Mouse (Mus musculus): ENCODE measurements around the gene Unc79. TPM values are rescaled to one million over a fixed set of nuclear protein-coding genes. Genes with fewer than 3 reads are reported as not detected.
A peak's percentile ranks its signal among the peaks of the same experiment; 100 is the strongest.

Gene Unc79
- polyA plus RNA-seq, 1 experiment from 2014 or later: 2.6 TPM

DNA sequence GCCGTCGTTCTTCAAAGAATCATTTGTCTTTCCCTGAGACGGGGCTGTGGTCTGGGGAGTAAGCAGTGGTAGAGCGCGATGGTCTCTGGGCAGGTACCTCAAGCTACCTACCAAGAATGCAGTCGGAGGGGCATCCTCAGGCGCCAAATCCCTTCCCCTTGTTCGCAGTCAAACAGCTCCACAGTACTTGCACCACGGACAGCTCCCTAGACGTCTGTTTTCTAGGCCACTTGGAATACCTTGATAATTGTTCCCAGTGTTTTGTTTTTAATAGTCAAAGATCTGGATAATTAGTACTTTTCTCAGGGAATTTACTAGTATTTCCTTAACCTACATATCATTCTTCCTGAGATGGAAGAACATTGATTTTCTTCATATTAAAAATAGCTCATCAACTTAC is 833 bp upstream of the Unc79 start:
- H3K4me3 ChIP-seq (ENCODE audit: low read depth, low read length): no peak overlapping the region
- WGBS: 28% methylated on average over 10 of the region's 10 CpGs
- H3K27ac ChIP-seq (ENCODE audit: low read depth, low read length): no peak overlapping the region
- no peaks in the 10 kb centered on the region for H3K27me3 ChIP-seq (ENCODE audit: control insufficient read depth, insufficient read depth, low read length)
- H3K9me3 ChIP-seq (ENCODE audit: control insufficient read depth, low read length): no peaks in the 10 kb centered on the region
- no peak overlapping the region for H3K4me2 ChIP-seq
- DNase-seq (ENCODE audit: low spot score, missing footprints): peak; percentile 54
- no peak overlapping the region for H3K9ac ChIP-seq (ENCODE audit: low read length)
- no peak for ATAC-seq (ENCODE audit: low FRiP score)
- H3K4me1 ChIP-seq (ENCODE audit: control insufficient read depth, insufficient read depth, low read length): peaks cover 4% of the 10 kb centered on the region; the same call in 1 of the 2 replicates
- H3K36me3 ChIP-seq (ENCODE audit: control insufficient read depth, insufficient read depth, low read length): no peaks in the 10 kb centered on the region

DNA sequence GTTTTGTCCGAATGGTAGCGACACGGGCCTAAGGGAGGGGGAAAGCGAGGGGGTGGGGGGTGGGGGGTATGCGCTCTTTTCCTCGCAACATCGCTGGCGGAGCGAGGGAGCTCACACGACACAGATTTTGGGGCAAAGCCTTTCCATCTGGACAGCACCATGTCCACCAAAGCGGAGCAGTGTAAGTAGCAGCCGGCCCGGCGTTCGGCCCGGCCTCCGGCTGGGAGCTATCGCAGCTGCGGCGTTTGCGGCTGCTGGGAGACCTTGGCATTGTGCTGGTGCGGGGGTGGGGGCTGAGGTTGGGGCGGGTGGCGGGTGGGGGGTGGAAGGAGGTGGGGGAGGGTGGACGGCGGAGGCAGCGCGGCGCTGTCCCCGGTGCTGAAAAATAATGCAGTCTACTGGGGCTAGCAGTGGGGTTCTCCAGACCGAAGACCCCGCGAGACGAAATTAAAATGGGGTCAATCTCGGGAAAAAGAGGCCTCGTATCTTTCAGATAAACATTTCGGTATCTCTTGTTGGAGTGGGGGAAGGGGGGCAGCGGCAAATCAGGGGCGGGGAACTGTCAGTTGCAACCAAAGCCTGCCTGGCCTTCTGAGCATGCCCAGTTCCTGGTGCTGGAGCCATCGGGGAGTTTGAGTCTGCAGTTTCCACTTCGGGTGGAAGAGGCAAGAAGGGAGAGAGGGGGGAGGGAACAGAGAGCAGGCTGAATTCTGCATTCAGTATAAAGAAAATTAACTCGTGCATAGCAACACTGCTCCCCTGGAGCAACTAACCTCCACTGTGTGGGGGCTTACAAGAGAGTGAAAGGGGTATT is 943 bp downstream of the Unc79 start:
- Histone ChIP-seq H3K9ac (ENCODE audit: low read length) (peak overlapping the region; percentile 59), H3K27ac (ENCODE audit: low read depth, low read length) (peak overlapping the region; percentile 87), H3K9me3 (ENCODE audit: control insufficient read depth, low read length) (no peaks in the 10 kb centered on the region), H3K27me3 (ENCODE audit: control insufficient read depth, insufficient read depth, low read length) (no peaks in the 10 kb centered on the region), H3K36me3 (ENCODE audit: control insufficient read depth, insufficient read depth, low read length) (no peaks in the 10 kb centered on the region), H3K4me1 (ENCODE audit: control insufficient read depth, insufficient read depth, low read length) (peaks cover 4% of the 10 kb centered on the region; the same call in 1 of the 2 replicates), H3K4me2 (peak overlapping the region; percentile 91), H3K4me3 (ENCODE audit: low read depth, low read length) (peak overlapping the region; percentile 56)
- WGBS: 1% methylated on average over 41 of the region's 42 CpGs
- peak; percentile 97 for DNase-seq (ENCODE audit: low spot score, missing footprints)
- peak; percentile 89 for ATAC-seq (ENCODE audit: low FRiP score)

DNA sequence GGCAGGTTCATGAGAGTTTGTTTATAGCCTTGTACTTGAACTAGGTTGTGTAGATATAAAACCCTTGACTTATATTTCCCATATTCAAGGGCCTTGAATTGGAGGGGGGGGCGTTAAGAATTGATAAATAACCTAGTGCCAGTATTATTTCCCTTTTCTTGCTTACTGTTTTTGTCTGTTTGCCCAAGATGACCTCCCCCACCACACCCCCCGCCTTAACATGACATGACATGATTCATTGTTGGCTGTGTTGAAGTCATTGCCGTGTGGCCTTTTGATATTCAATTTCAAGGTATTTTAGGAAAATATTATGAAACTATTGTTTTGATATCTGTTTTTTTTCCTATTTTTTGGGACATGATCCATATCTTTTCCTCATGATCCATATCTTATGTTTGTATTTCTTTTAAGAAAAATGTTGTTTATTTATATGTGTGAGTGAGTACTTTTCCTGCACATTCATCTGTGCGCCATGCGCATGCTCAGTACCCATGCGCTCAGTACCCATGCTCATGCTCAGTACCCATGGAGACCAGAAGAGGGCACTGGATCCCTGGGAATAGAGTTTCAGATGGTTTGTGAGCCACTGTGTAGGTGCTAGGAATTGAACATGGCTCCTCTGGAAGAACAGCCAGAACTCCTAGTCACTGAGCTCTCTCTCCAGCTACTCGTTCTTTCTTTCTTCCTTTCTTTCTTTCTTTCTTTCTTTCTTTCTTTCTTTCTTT is 11.6 kb downstream of the Unc79 start:
- Histone ChIP-seq H3K27me3 (ENCODE audit: control insufficient read depth, insufficient read depth, low read length) (no peaks in the 10 kb centered on the region), H3K4me2 (no peak overlapping the region), H3K27ac (ENCODE audit: low read depth, low read length) (no peak overlapping the region), H3K36me3 (ENCODE audit: control insufficient read depth, insufficient read depth, low read length) (no peaks in the 10 kb centered on the region), H3K9me3 (ENCODE audit: control insufficient read depth, low read length) (no peaks in the 10 kb centered on the region), H3K4me1 (ENCODE audit: control insufficient read depth, insufficient read depth, low read length) (peaks cover 2% of the 10 kb centered on the region; the same call in 1 of the 2 replicates), H3K9ac (ENCODE audit: low read length) (no peak overlapping the region), H3K4me3 (ENCODE audit: low read depth, low read length) (no peak overlapping the region)
- no peak for ATAC-seq (ENCODE audit: low FRiP score)
- DNase-seq (ENCODE audit: low spot score, missing footprints): no peak
- 92% methylated on average over 7 of the region's 7 CpGs for WGBS

DNA sequence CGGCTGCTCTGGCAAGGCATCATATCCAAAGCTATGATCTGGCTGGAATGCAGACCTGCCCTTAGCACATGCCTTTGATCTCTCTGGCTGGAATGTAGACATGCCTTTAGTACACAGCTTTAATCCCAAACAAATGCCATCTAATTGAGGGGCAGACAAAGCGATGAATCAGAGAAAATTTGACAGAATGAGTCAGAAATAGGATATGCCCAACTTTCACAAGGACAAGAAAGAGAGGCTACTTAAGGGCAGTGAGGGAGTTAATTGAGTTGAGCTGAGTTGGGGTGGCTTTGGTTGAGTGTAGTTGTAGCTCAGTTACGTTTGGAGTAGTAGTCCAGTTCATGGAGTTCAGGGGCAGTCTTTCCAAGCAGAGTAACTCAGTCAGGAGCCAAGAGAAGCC is 12.4 kb downstream of the Unc79 start:
- no peak for DNase-seq (ENCODE audit: low spot score, missing footprints)
- Histone ChIP-seq H3K4me1 (ENCODE audit: control insufficient read depth, insufficient read depth, low read length) (peaks cover 2% of the 10 kb centered on the region; the same call in 1 of the 2 replicates), H3K27ac (ENCODE audit: low read depth, low read length) (no peak overlapping the region), H3K4me3 (ENCODE audit: low read depth, low read length) (no peak overlapping the region), H3K9ac (ENCODE audit: low read length) (no peak overlapping the region), H3K9me3 (ENCODE audit: control insufficient read depth, low read length) (no peaks in the 10 kb centered on the region), H3K4me2 (no peak overlapping the region), H3K36me3 (ENCODE audit: control insufficient read depth, insufficient read depth, low read length) (no peaks in the 10 kb centered on the region), H3K27me3 (ENCODE audit: control insufficient read depth, insufficient read depth, low read length) (no peaks in the 10 kb centered on the region)
- WGBS: 71% methylated on average over 3 of the region's 3 CpGs
- ATAC-seq (ENCODE audit: low FRiP score): no peak

DNA sequence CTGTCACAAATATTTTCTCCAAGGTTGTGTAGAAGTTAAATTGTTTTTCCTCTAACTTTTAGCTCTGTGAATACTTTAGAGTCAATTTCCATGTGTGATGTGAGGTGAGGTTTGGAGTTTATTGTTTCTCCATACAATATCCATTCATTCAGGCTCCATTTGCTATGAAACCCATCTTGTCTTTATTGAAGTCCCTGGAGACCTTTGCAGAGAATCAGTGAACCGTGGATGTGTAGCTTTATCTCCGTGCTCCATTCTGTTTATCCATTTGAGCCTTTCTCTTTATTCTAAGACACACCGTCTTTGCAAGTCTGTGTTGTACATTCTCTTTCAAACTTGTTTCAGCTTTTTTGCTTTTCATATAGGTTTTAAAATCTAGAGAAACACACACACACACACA is 15.8 kb downstream of the Unc79 start:
- no peaks in the 10 kb centered on the region for H3K9me3 ChIP-seq (ENCODE audit: control insufficient read depth, low read length)
- WGBS: 11% methylated on average over 3 of the region's 3 CpGs
- no peak for DNase-seq (ENCODE audit: low spot score, missing footprints)
- no peak overlapping the region for H3K27ac ChIP-seq (ENCODE audit: low read depth, low read length)
- H3K4me2 ChIP-seq: no peak overlapping the region
- ATAC-seq (ENCODE audit: low FRiP score): no peak
- no peak overlapping the region for H3K9ac ChIP-seq (ENCODE audit: low read length)
- H3K4me1 ChIP-seq (ENCODE audit: control insufficient read depth, insufficient read depth, low read length): peaks cover 2% of the 10 kb centered on the region; the same call in 1 of the 2 replicates
- no peaks in the 10 kb centered on the region for H3K36me3 ChIP-seq (ENCODE audit: control insufficient read depth, insufficient read depth, low read length)
- no peaks in the 10 kb centered on the region for H3K27me3 ChIP-seq (ENCODE audit: control insufficient read depth, insufficient read depth, low read length)
- H3K4me3 ChIP-seq (ENCODE audit: low read depth, low read length): no peak overlapping the region

DNA sequence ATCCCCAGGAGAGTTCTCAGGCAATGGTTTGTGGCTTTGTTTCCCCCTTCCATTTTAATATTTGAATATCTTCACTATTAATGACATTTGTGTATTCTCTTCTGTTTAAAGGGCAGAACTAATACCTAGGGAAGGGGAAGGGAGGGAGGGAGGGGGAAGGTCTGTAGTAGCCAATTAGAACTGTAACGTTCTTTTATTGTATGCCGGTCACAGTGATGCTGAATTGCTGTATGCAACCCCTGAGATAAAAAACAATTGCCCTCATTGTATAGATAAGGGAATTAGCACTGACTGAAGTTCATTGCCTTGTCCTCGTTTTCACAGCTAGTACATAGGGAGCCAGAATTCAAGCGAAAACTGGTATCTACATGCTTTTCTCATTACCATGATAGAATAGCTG is 31.9 kb downstream of the Unc79 start:
- no peaks in the 10 kb centered on the region for H3K9me3 ChIP-seq (ENCODE audit: control insufficient read depth, low read length)
- WGBS: 63% methylated on average over 4 of the region's 4 CpGs
- ATAC-seq (ENCODE audit: low FRiP score) (no peak), DNase-seq (ENCODE audit: low spot score, missing footprints) (no peak)
- no peaks in the 10 kb centered on the region for H3K27me3 ChIP-seq (ENCODE audit: control insufficient read depth, insufficient read depth, low read length)
- H3K9ac ChIP-seq (ENCODE audit: low read length): no peak overlapping the region
- H3K36me3 ChIP-seq (ENCODE audit: control insufficient read depth, insufficient read depth, low read length): no peaks in the 10 kb centered on the region
- H3K4me1 ChIP-seq (ENCODE audit: control insufficient read depth, insufficient read depth, low read length): peaks cover 3% of the 10 kb centered on the region; the same call in 1 of the 2 replicates
- H3K4me2 ChIP-seq: no peak overlapping the region
- no peak overlapping the region for H3K27ac ChIP-seq (ENCODE audit: low read depth, low read length)
- H3K4me3 ChIP-seq (ENCODE audit: low read depth, low read length): no peak overlapping the region

DNA sequence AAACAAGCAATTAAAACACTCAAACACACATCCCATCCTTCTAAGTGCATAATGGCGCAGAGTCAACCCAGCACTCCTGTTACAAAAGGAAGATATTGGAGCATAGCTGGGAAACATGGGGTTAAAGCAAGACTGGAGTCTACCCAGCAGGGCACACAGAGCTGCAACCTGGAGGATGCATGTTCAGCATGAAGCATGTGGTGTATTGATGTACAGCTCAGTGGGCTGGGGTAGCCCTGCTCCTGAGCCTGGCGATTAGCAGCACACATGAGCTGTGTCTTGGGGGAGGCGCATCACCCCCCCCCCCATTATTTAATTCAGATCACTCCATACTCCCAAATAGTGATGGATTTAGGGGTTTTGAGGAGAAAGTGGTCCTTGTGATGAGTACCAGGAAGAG is 32.9 kb downstream of the Unc79 start:
- no peaks in the 10 kb centered on the region for H3K9me3 ChIP-seq (ENCODE audit: control insufficient read depth, low read length)
- no peaks in the 10 kb centered on the region for H3K36me3 ChIP-seq (ENCODE audit: control insufficient read depth, insufficient read depth, low read length)
- ATAC-seq (ENCODE audit: low FRiP score) (no peak), DNase-seq (ENCODE audit: low spot score, missing footprints) (no peak)
- H3K4me3 ChIP-seq (ENCODE audit: low read depth, low read length): no peak overlapping the region
- no peak overlapping the region for H3K4me2 ChIP-seq
- H3K27me3 ChIP-seq (ENCODE audit: control insufficient read depth, insufficient read depth, low read length): no peaks in the 10 kb centered on the region
- peaks cover 3% of the 10 kb centered on the region; the same call in 1 of the 2 replicates for H3K4me1 ChIP-seq (ENCODE audit: control insufficient read depth, insufficient read depth, low read length)
- H3K27ac ChIP-seq (ENCODE audit: low read depth, low read length): no peak overlapping the region
- H3K9ac ChIP-seq (ENCODE audit: low read length): no peak overlapping the region
- 95% methylated on average over 3 of the region's 3 CpGs for WGBS

DNA sequence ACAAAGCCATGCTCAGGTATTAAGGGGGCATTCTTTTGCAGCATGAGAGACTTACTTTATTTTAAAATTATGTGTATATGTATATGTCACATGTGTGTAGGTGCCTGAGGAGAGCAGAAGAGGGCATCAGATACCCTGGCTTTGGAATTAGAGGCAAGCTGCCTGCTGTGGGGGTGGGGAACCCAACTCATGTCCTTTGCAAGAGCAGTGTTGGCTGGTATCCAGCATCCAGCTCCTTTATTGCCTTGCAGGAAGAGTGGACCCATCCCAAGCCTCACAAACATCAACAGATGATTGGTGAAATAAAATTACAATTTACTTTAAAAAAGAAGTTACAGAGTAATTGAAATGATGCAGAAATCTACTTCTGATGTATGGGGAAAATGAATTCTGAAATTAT is 36.7 kb downstream of the Unc79 start:
- Histone ChIP-seq H3K27me3 (ENCODE audit: control insufficient read depth, insufficient read depth, low read length) (no peaks in the 10 kb centered on the region), H3K9ac (ENCODE audit: low read length) (no peak overlapping the region), H3K9me3 (ENCODE audit: control insufficient read depth, low read length) (no peaks in the 10 kb centered on the region), H3K27ac (ENCODE audit: low read depth, low read length) (no peak overlapping the region), H3K4me2 (no peak overlapping the region), H3K36me3 (ENCODE audit: control insufficient read depth, insufficient read depth, low read length) (no peaks in the 10 kb centered on the region), H3K4me1 (ENCODE audit: control insufficient read depth, insufficient read depth, low read length) (peaks cover 3% of the 10 kb centered on the region; the same call in 1 of the 2 replicates), H3K4me3 (ENCODE audit: low read depth, low read length) (no peak overlapping the region)
- no peak for DNase-seq (ENCODE audit: low spot score, missing footprints)
- ATAC-seq (ENCODE audit: low FRiP score): no peak

DNA sequence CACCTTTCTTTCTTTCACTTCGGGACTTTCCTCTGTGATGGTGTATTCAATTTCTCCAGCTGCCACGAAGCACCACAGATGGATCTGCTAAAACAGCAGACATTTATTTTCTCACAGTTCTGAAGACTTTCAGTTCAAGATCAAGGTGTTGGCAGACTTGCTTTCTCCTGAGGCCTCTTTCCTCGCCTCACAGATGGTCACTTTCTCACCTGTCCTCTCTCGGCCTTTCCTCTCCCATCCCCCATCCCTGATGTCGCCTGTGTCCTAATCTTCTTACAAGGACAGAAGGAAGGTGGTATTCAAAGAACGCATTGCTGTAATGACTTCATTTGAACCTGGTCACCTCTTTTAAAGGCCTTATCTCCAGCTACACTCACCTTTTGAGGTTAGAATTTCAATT is 39.1 kb downstream of the Unc79 start:
- no peaks in the 10 kb centered on the region for H3K9me3 ChIP-seq (ENCODE audit: control insufficient read depth, low read length)
- no peak for ATAC-seq (ENCODE audit: low FRiP score)
- no peaks in the 10 kb centered on the region for H3K27me3 ChIP-seq (ENCODE audit: control insufficient read depth, insufficient read depth, low read length)
- DNase-seq (ENCODE audit: low spot score, missing footprints): no peak
- whole genome bisulfite sequencing: 82% methylated on average over 6 of the region's 6 CpGs
- H3K9ac ChIP-seq (ENCODE audit: low read length): no peak overlapping the region
- no peaks in the 10 kb centered on the region for H3K36me3 ChIP-seq (ENCODE audit: control insufficient read depth, insufficient read depth, low read length)
- no peak overlapping the region for H3K27ac ChIP-seq (ENCODE audit: low read depth, low read length)
- no peaks in the 10 kb centered on the region for H3K4me1 ChIP-seq (ENCODE audit: control insufficient read depth, insufficient read depth, low read length)
- H3K4me3 ChIP-seq (ENCODE audit: low read depth, low read length): no peak overlapping the region
- no peak overlapping the region for H3K4me2 ChIP-seq

Data from midbrain, embryonic 11.5 days (tissue).